Mouse (Mus musculus): ENCODE results near the gene Cda.

DNA sequence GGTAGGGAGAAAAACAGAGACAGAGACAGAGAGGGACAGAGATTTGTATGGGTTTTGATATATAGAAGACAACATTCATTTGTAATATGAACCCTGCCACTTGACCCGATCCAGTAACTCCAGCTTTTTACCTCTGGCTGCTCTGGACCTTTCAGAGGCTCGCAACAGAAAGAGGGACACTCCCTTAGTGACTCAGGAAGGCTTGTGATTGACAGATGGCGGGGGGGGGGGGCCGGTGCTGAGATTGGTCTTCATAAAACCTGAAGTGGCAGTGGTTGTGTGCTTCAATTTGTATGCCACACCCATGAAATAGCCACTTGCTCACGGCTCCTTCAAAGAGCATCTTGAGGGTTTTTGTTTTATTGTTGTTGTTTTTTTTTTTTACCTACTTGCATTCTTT is 4.3 kb downstream of the Cda start:
- TF ChIP-seq CTCF (conservative IDR thresholded peaks at IDR 0.05; ENCODE audit: low read length) (no peak), NANOG (IDR thresholded peaks at IDR 0.05; ENCODE audit: borderline replicate concordance, low read length) (no peak), POU5F1 (IDR thresholded peaks at IDR 0.05; ENCODE audit: borderline replicate concordance, low read length) (no peak)
